Mouse (Mus musculus): ENCODE data around the gene Ptprk. TPM values are rescaled to one million over a fixed set of nuclear protein-coding genes. Genes with fewer than 3 reads are reported as not detected.

Ptprk gene
- polyA plus RNA-seq, 1 experiment: 1.3 TPM

- no peaks in the 10 kb centered on the region for H3K4me1 ChIP-seq (ENCODE audit: control insufficient read depth, insufficient read depth, low read length)
- no peaks in the 10 kb centered on the region for H3K36me3 ChIP-seq (ENCODE audit: control insufficient read depth, insufficient read depth, low read length)
- no peak overlapping the region for H3K4me3 ChIP-seq (ENCODE audit: control insufficient read depth, low read depth, low read length)
- no peaks in the 10 kb centered on the region for H3K27me3 ChIP-seq (ENCODE audit: control insufficient read depth, insufficient read depth, low read length)
- no peak overlapping the region for H3K27ac ChIP-seq (ENCODE audit: control insufficient read depth, insufficient read depth, low read depth, low read length)
- TF ChIP-seq POLR2A (IDR thresholded peaks at IDR 0.05; ENCODE audit: control insufficient read depth, low read depth, low read length) (no peak), CTCF (IDR thresholded peaks at IDR 0.05; ENCODE audit: control insufficient read depth, insufficient read depth, insufficient replicate concordance, low read depth, low read length) (no peak)
Measured at GRCm38 (mm10) chr10:28519861-28520260, 445.2 kb downstream of the Ptprk start.

GRCm38 (mm10) chr10:28523992-28524735 lies 449.5 kb downstream of the Ptprk start:
- no peaks in the 10 kb centered on the region for H3K36me3 ChIP-seq (ENCODE audit: control insufficient read depth, insufficient read depth, low read length)
- no peak overlapping the region for H3K4me3 ChIP-seq (ENCODE audit: control insufficient read depth, low read depth, low read length)
- H3K27ac ChIP-seq (ENCODE audit: control insufficient read depth, insufficient read depth, low read depth, low read length): no peak overlapping the region

GRCm38 (mm10) chr10:28540595-28540994 lies 466.0 kb downstream of the Ptprk start:
- TF ChIP-seq POLR2A (IDR thresholded peaks at IDR 0.05; ENCODE audit: control insufficient read depth, low read depth, low read length) (no peak), CTCF (IDR thresholded peaks at IDR 0.05; ENCODE audit: control insufficient read depth, insufficient read depth, insufficient replicate concordance, low read depth, low read length) (no peak)
- H3K36me3 ChIP-seq (ENCODE audit: control insufficient read depth, insufficient read depth, low read length): no peaks in the 10 kb centered on the region
- no peak overlapping the region for H3K27ac ChIP-seq (ENCODE audit: control insufficient read depth, insufficient read depth, low read depth, low read length)
- H3K4me1 ChIP-seq (ENCODE audit: control insufficient read depth, insufficient read depth, low read length): no peaks in the 10 kb centered on the region
- H3K27me3 ChIP-seq (ENCODE audit: control insufficient read depth, insufficient read depth, low read length): no peaks in the 10 kb centered on the region
- no peak overlapping the region for H3K4me3 ChIP-seq (ENCODE audit: control insufficient read depth, low read depth, low read length)

More at GRCm38 (mm10) chr10:28523992-28524735, 449.5 kb downstream of the Ptprk start:
- Histone ChIP-seq H3K4me1 (ENCODE audit: control insufficient read depth, insufficient read depth, low read length) (no peaks in the 10 kb centered on the region), H3K27me3 (ENCODE audit: control insufficient read depth, insufficient read depth, low read length) (no peaks in the 10 kb centered on the region)
- no peak for TF ChIP-seq CTCF (IDR thresholded peaks at IDR 0.05; ENCODE audit: control insufficient read depth, insufficient read depth, insufficient replicate concordance, low read depth, low read length)
- TF ChIP-seq POLR2A (IDR thresholded peaks at IDR 0.05; ENCODE audit: control insufficient read depth, low read depth, low read length): no peak

GRCm38 (mm10) chr10:28542754-28543153 lies 468.1 kb downstream of the Ptprk start:
- TF ChIP-seq CTCF (IDR thresholded peaks at IDR 0.05; ENCODE audit: control insufficient read depth, insufficient read depth, insufficient replicate concordance, low read depth, low read length) (no peak), POLR2A (IDR thresholded peaks at IDR 0.05; ENCODE audit: control insufficient read depth, low read depth, low read length) (no peak)
- no peaks in the 10 kb centered on the region for H3K4me1 ChIP-seq (ENCODE audit: control insufficient read depth, insufficient read depth, low read length)

GRCm38 (mm10) chr10:28550549-28550948 lies 475.9 kb downstream of the Ptprk start:
- H3K4me3 ChIP-seq (ENCODE audit: control insufficient read depth, low read depth, low read length): no peak overlapping the region
- TF ChIP-seq CTCF (IDR thresholded peaks at IDR 0.05; ENCODE audit: control insufficient read depth, insufficient read depth, insufficient replicate concordance, low read depth, low read length) (no peak), POLR2A (IDR thresholded peaks at IDR 0.05; ENCODE audit: control insufficient read depth, low read depth, low read length) (no peak)
- H3K27ac ChIP-seq (ENCODE audit: control insufficient read depth, insufficient read depth, low read depth, low read length): no peak overlapping the region

More at GRCm38 (mm10) chr10:28542754-28543153, 468.1 kb downstream of the Ptprk start:
- H3K27me3 ChIP-seq (ENCODE audit: control insufficient read depth, insufficient read depth, low read length): no peaks in the 10 kb centered on the region
- no peak overlapping the region for H3K27ac ChIP-seq (ENCODE audit: control insufficient read depth, insufficient read depth, low read depth, low read length)
- H3K36me3 ChIP-seq (ENCODE audit: control insufficient read depth, insufficient read depth, low read length): no peaks in the 10 kb centered on the region
- no peak overlapping the region for H3K4me3 ChIP-seq (ENCODE audit: control insufficient read depth, low read depth, low read length)

GRCm38 (mm10) chr10:28552068-28552467 lies 477.4 kb downstream of the Ptprk start:
- Histone ChIP-seq H3K36me3 (ENCODE audit: control insufficient read depth, insufficient read depth, low read length) (no peaks in the 10 kb centered on the region), H3K27me3 (ENCODE audit: control insufficient read depth, insufficient read depth, low read length) (no peaks in the 10 kb centered on the region), H3K4me3 (ENCODE audit: control insufficient read depth, low read depth, low read length) (no peak overlapping the region), H3K4me1 (ENCODE audit: control insufficient read depth, insufficient read depth, low read length) (no peaks in the 10 kb centered on the region), H3K27ac (ENCODE audit: control insufficient read depth, insufficient read depth, low read depth, low read length) (no peak overlapping the region)
- TF ChIP-seq CTCF (IDR thresholded peaks at IDR 0.05; ENCODE audit: control insufficient read depth, insufficient read depth, insufficient replicate concordance, low read depth, low read length): no peak
- no peak for TF ChIP-seq POLR2A (IDR thresholded peaks at IDR 0.05; ENCODE audit: control insufficient read depth, low read depth, low read length)

More at GRCm38 (mm10) chr10:28550549-28550948, 475.9 kb downstream of the Ptprk start:
- no peaks in the 10 kb centered on the region for H3K4me1 ChIP-seq (ENCODE audit: control insufficient read depth, insufficient read depth, low read length)
- no peaks in the 10 kb centered on the region for H3K27me3 ChIP-seq (ENCODE audit: control insufficient read depth, insufficient read depth, low read length)
- no peaks in the 10 kb centered on the region for H3K36me3 ChIP-seq (ENCODE audit: control insufficient read depth, insufficient read depth, low read length)

GRCm38 (mm10) chr10:28564110-28564674 lies 489.6 kb downstream of the Ptprk start:
- TF ChIP-seq POLR2A (IDR thresholded peaks at IDR 0.05; ENCODE audit: control insufficient read depth, low read depth, low read length) (no peak), CTCF (IDR thresholded peaks at IDR 0.05; ENCODE audit: control insufficient read depth, insufficient read depth, insufficient replicate concordance, low read depth, low read length) (no peak)

More at GRCm38 (mm10) chr10:28564110-28564674, 489.6 kb downstream of the Ptprk start:
- Histone ChIP-seq H3K36me3 (ENCODE audit: control insufficient read depth, insufficient read depth, low read length) (no peaks in the 10 kb centered on the region), H3K27ac (ENCODE audit: control insufficient read depth, insufficient read depth, low read depth, low read length) (no peak overlapping the region), H3K4me3 (ENCODE audit: control insufficient read depth, low read depth, low read length) (no peak overlapping the region), H3K27me3 (ENCODE audit: control insufficient read depth, insufficient read depth, low read length) (no peaks in the 10 kb centered on the region), H3K4me1 (ENCODE audit: control insufficient read depth, insufficient read depth, low read length) (no peaks in the 10 kb centered on the region)
